Mouse (Mus musculus) liver, embryonic 14.5 days (tissue): ENCODE data around the gene Mindy4b-ps. TPM values are rescaled to one million over a fixed set of nuclear protein-coding genes. Genes with fewer than 3 reads are reported as not detected.

ENCODE experiments used
- ATAC-seq: fragments of 200-750 bp; cut with Nextera tagmentation; 2 replicates; pipeline ENCODE4 v1.8.0; 2017; ENCODE audit warnings: moderate number of reproducible peaks, mild to moderate bottlenecking, moderate library complexity; ENCODE audit not compliant: insufficient read depth
- DNase-seq, 3 experiments: peaks; one replicate each; pipeline ENCODE4 v3.0.0-alpha.2; 2012 to 2013; ENCODE audit warnings: low read depth in 3 of 3, low spot score in 3 of 3
- H3K27ac ChIP-seq: fragments of 300-500 bp; sonication (generic); 2 replicates; pipeline ENCODE4 v1.5.1; 2014; ENCODE audit warnings: moderate library complexity, mild to moderate bottlenecking, control low read depth, inconsistent platforms
- H3K27me3 ChIP-seq: fragments of 300-500 bp; sonication (generic); 2 replicates; pipeline ENCODE4 v1.6.1; 2014; ENCODE audit warnings: mild to moderate bottlenecking, low read length, moderate library complexity; ENCODE audit not compliant: control insufficient read depth, insufficient read depth
- H3K36me3 ChIP-seq: fragments of 300-500 bp; sonication (generic); replicated peaks from 2 replicates; pipeline ENCODE4 v1.6.1; 2014; ENCODE audit warnings: low read depth; ENCODE audit not compliant: control insufficient read depth, insufficient read depth
- H3K4me1 ChIP-seq, 2 experiments: fragments of 200-500 bp in 1 of 2; fragments of 300-500 bp in 1 of 2; sonication (generic) in 1 of 2; replicated peaks; 2 replicates each; pipeline ENCODE4 v1.6.1; 2012 to 2014; ENCODE audit warnings: antibody characterized with exemption in 1 of 2, inconsistent platforms in 1 of 2, low read length in 1 of 2; ENCODE audit not compliant: control insufficient read depth in 2 of 2, insufficient read depth in 2 of 2
- H3K4me2 ChIP-seq: fragments of 300-500 bp; sonication (generic); 2 replicates; pipeline ENCODE4 v1.6.1; 2014; ENCODE audit warnings: low read depth, mild to moderate bottlenecking, control low read depth, moderate library complexity
- H3K4me3 ChIP-seq, 2 experiments: fragments of 200-500 bp in 1 of 2; fragments of 300-500 bp in 1 of 2; sonication (generic) in 1 of 2; 2 replicates each; pipeline ENCODE4 v1.5.1; 2012 to 2014; ENCODE audit warnings: low read depth in 2 of 2, low read length in 2 of 2, mild to moderate bottlenecking in 2 of 2, control low read depth in 1 of 2, inconsistent platforms in 1 of 2, moderate library complexity in 1 of 2; ENCODE audit not compliant: insufficient read depth in 1 of 2
- H3K9ac ChIP-seq: fragments of 300-500 bp; sonication (generic); replicated peaks from 2 replicates; pipeline ENCODE4 v1.6.1; 2014; ENCODE audit warnings: mild to moderate bottlenecking, control low read depth, moderate library complexity
- H3K9me3 ChIP-seq: fragments of 300-500 bp; sonication (generic); 2 replicates; pipeline ENCODE4 v1.6.1; 2016; ENCODE audit warnings: low read length, mixed read lengths; ENCODE audit not compliant: control insufficient read depth
- CTCF ChIP-seq: IDR thresholded peaks from 2 replicates; pipeline ENCODE4 v1.5.1; 2016; ENCODE audit warnings: antibody characterized with exemption, low read depth, control low read depth
- EP300 ChIP-seq: IDR thresholded peaks from 2 replicates; pipeline ENCODE4 v1.6.1; 2016; ENCODE audit warnings: antibody characterized with exemption, low read depth
- WGBS: fragments of 180-500 bp; shearing (Covaris S2); extraction: QIAGEN DNeasy Blood & Tissue Kit; methylation state at CpG from one replicate; pipeline ENCODE4 v1.1.7; 2014; ENCODE audit not compliant: insufficient replicate concordance; 5-methylcytosine and 5-hydroxymethylcytosine counted together
- polyA plus RNA-seq, 2 experiments: library from polyadenylated mRNA; depleted of rRNA in 1 of 2; stranded (reverse) in 1 of 2; unstranded in 1 of 2; fragments of >200 nt; fragmentation: Nextera tagmentation in 1 of 2; extraction: Ambion mirVana in 1 of 2; gene quantifications; 2 replicates each; pipeline versions ENCODE4 v1.2.1 to v1.2.3; 2012 to 2014

Gene Mindy4b-ps
- polyA plus RNA-seq, 2 experiments, result not detected

DNA sequence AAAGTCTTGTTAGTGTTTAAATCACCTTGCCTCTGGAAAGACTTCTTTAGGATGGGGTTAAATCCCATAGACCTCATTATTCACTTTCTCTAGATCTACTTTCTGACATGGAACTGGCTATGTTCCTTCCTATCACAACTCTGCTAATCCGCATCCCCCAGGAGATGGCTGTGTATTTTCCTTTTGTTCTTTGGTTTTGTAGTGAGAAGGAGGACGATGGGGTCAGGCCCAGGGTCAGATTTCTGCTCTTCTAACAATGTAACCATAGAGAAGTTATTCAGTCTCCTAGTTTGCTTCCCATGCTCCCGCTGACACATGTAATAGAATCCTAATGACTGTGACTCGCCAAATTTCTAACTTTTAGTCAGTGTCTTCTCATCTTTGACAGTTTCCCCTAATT is 4.2 kb upstream of the Mindy4b-ps start:
- WGBS, result 51% methylated on average over 4 of the region's 4 CpGs
- no peaks in the 10 kb centered on the region for H3K4me1 ChIP-seq
- no peaks in the 10 kb centered on the region for H3K27me3 ChIP-seq
- TF ChIP-seq EP300, result no peak
- H3K27ac ChIP-seq, result no peak overlapping the region
- no peak overlapping the region for H3K9ac ChIP-seq
- no peaks in the 10 kb centered on the region for H3K9me3 ChIP-seq
- H3K4me3 ChIP-seq, result no peak overlapping the region
- no peak overlapping the region for H3K4me2 ChIP-seq
- ATAC-seq (no peak), DNase-seq (no peak)
- no peaks in the 10 kb centered on the region for H3K36me3 ChIP-seq

DNA sequence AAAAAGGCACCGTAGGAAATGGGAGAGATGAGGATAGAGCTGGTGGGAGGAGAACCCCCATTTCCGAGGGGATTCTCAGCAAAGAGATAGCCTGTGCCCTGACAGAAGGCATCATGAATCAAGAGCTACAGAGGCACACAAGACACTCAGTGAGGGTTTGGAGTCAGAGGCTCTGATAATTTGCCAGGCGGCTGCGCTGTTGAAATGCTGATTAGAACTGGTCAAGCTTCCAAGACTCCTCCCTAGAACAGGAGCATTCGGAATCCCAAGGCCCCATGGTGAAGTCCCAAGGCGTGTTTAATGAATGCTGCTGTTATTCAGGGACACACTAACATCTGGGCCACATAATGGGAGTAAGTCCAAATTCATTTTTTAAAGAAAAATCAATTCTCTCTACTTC is 4.8 kb downstream of the Mindy4b-ps start:
- no peak overlapping the region for H3K9ac ChIP-seq
- no peak overlapping the region for H3K4me2 ChIP-seq
- H3K4me1 ChIP-seq, result no peaks in the 10 kb centered on the region
- no peak overlapping the region for H3K27ac ChIP-seq
- no peak overlapping the region for H3K4me3 ChIP-seq
- no peaks in the 10 kb centered on the region for H3K36me3 ChIP-seq
- no peak for ATAC-seq
- TF ChIP-seq CTCF, result no peak
- no peak for TF ChIP-seq EP300
- WGBS, result 37% methylated on average over 6 of the region's 6 CpGs
- no peaks in the 10 kb centered on the region for H3K9me3 ChIP-seq
- no peaks in the 10 kb centered on the region for H3K27me3 ChIP-seq
- no peak for DNase-seq

DNA sequence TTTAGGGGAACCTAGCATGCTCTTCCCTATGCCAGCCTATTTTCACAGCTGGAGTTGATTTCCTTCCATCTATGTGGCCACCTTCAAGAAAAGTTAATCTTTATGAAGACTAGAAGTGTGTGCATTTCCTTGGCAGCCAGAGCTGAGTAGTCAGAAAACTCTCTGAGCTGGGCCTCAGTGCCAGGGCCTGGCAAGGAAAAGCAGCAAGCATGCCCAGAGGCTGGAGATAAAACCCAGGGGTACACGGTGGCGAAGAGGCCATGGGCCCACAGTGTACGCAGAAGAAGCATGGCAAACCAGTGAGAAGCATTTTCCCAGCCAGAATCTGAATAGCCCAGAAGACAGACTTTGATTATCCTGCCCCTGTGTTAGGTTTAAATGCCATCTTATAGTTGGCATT is 7.9 kb downstream of the Mindy4b-ps start:
- no peak overlapping the region for H3K27ac ChIP-seq
- no peak overlapping the region for H3K4me3 ChIP-seq
- H3K4me2 ChIP-seq, result no peak overlapping the region
- no peak for DNase-seq
- no peak for TF ChIP-seq EP300
- no peak for TF ChIP-seq CTCF
- no peaks in the 10 kb centered on the region for H3K27me3 ChIP-seq
- no peaks in the 10 kb centered on the region for H3K4me1 ChIP-seq
- 68% methylated on average over 3 of the region's 3 CpGs for WGBS
- no peaks in the 10 kb centered on the region for H3K36me3 ChIP-seq
- H3K9me3 ChIP-seq, result no peaks in the 10 kb centered on the region
- no peak overlapping the region for H3K9ac ChIP-seq
- no peak for ATAC-seq

DNA sequence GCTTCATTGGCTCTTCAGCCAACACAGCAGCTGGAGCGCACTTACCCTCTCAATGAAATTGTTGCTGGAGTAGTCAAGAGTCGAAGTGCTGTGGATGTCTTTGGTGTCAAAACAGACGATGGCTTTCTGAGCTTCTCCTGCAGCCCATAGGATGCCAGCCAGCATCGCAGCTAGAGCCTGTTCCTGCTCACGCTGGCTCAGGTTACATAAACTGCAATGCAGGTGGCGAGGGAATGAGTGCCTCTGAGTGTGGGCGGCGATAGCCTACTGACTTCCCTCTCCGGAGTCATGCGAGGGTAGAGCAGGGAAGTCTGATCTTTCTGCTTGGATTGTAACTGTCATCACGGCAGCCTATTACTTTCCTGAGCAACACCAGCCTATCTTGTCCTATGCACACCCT is 11.8 kb downstream of the Mindy4b-ps start:
- WGBS, result 50% methylated on average over 11 of the region's 11 CpGs

DNA sequence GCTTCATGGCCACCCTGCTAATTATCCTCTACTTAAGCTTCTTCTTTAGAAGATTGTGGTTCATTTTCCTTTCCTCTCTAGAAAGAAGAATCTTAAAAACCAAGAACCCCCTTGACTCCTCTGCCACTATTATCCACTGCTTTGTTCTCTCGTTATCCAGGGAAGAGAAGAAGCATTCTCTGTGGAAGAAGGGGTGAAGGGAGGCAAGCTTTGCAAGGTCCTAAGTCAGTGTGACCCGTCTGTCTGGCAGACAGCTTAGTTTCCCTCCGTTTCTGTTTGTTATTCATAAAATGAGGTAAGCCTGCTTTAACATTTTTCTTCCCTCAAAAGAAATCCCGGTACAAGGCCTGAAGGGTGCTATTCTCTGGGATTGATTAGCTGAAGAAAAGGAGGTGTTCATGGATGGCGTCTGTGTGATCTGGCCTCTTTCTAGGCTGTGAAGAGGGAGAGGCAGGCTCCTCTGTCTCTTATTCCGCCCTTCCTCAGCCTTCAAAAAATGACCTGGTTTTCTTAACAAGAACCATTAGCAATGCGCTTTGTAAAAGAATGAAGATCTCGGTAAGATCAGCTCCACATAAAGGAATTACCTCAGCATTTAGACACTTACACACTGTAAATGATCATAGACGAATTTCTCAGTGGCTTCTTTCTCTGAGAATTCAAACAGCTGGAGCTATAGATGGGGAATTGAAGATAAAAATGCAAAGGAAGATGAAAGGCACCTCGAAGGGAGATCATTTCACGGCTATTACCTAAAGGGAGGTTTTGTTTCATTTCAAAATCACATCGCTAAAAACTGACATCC is 12.8 kb downstream of the Mindy4b-ps start:
- DNase-seq (no peak), ATAC-seq (no peak)
- Histone ChIP-seq H3K9me3 (no peaks in the 10 kb centered on the region), H3K36me3 (no peaks in the 10 kb centered on the region), H3K4me3 (no peak overlapping the region), H3K27me3 (no peaks in the 10 kb centered on the region), H3K27ac (no peak overlapping the region), H3K4me1 (no peaks in the 10 kb centered on the region), H3K4me2 (no peak overlapping the region), H3K9ac (no peak overlapping the region)
- 51% methylated on average over 12 of the region's 12 CpGs for WGBS
- TF ChIP-seq CTCF (no peak), EP300 (no peak)

More for the DNA sequence above, 11.8 kb downstream of the Mindy4b-ps start:
- Histone ChIP-seq H3K9ac (no peak overlapping the region), H3K4me3 (no peak overlapping the region), H3K4me1 (no peaks in the 10 kb centered on the region), H3K27ac (no peak overlapping the region), H3K9me3 (no peaks in the 10 kb centered on the region), H3K4me2 (no peak overlapping the region), H3K36me3 (no peaks in the 10 kb centered on the region), H3K27me3 (no peaks in the 10 kb centered on the region)
- TF ChIP-seq CTCF, result no peak
- TF ChIP-seq EP300, result no peak
- ATAC-seq, result no peak
- DNase-seq, result no peak
